8 mouse cellular contexts compared by ENCODE assay signal in the genomic region with DNA sequence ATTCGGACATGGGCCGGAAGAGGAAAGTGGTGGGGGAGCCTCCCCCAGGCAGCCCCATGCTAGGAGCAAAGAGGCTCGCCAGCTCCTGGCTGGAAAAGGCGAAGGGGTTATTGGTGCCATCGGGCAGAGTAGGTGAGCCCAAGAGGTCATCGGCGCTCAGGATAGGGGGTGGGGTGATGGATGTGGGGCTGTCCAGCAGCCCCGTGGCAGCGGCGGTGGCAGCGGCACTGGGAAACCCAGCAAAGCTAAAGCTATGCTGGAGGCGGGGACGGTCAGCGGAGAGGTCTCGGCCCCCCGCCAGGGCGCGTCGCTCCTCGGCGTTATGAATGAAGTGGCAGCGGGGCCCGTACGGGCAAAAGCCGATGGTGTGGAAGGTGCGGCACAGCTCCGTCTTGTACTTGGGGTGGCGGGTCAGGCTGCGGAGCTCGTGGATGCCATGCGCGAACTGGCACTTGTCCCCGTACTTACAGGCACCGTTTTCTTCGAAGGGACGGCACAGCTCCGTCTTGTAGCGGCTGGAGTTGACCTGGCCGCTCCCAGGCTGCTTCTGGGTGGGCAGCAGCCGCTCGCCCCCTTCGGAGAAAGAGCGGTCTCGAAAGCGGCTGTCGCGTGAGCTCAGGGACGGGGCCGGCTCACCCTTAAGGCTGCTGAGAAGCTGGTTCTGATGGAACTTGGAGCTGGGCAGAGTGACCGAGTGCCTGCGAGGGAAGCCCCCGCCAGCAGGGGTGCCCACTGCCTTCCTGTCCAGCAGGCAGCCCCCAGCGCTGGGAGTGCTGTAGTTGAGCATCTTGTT. TPM values are rescaled to one million over a fixed set of nuclear protein-coding genes. Genes with fewer than 3 reads are reported as not detected.
DNase-seq lines count a peak whose midpoint lies in the region; ATAC-seq and TF ChIP-seq lines count a peak whose summit lies in the region.

No protein-coding gene starts in this region.

- no peak for TF ChIP-seq EP300 in ES-Bruce4 (IDR thresholded peaks at IDR 0.05; ENCODE audit: insufficient read depth, low read depth, low read length)
- TF ChIP-seq EP300 in heart, postnatal 0 days (IDR thresholded peaks at IDR 0.05; ENCODE audit: low read depth), result no peak

- H3K4me1 ChIP-seq in ES-Bruce4 (ENCODE audit: control insufficient read depth, insufficient read depth, low read length), result peaks cover 2% of the 10 kb centered on the region
- H3K4me1 ChIP-seq in embryonic facial prominence, embryonic 11.5 days (ENCODE audit: control insufficient read depth, insufficient read depth, low read length), result 0 out of 2 replicates have a peak, but pooled peaks cover 3% of the 10 kb centered on the region
- 0 out of 2 replicates have a peak, but pooled peaks cover 5% of the 10 kb centered on the region for H3K4me1 ChIP-seq in heart, postnatal 0 days (ENCODE audit: control insufficient read depth, insufficient read depth)
- peaks cover 34% of the 10 kb centered on the region for H3K4me1 ChIP-seq in testis, adult 2 months (ENCODE audit: control insufficient read depth, insufficient read depth, low read length)

- no peak for TF ChIP-seq CTCF in ES-Bruce4 (IDR thresholded peaks at IDR 0.05; ENCODE audit: low read depth, low read length)
- no peak for TF ChIP-seq CTCF in heart, postnatal 0 days (IDR thresholded peaks at IDR 0.05; ENCODE audit: low read depth)
- no peak for TF ChIP-seq CTCF in testis, adult 2 months (IDR thresholded peaks at IDR 0.05; ENCODE audit: control insufficient read depth, insufficient read depth, insufficient replicate concordance, low read depth, low read length)

- H3K27me3 ChIP-seq in ES-Bruce4 (ENCODE audit: control insufficient read depth, insufficient read depth, low read length, poor library complexity, severe bottlenecking), result no peaks in the 10 kb centered on the region
- no peaks in the 10 kb centered on the region for H3K27me3 ChIP-seq in embryonic facial prominence, embryonic 11.5 days (ENCODE audit: control insufficient read depth, insufficient read depth, low read length)
- H3K27me3 ChIP-seq in heart, postnatal 0 days (ENCODE audit: control insufficient read depth, insufficient read depth, low read length), result no peaks in the 10 kb centered on the region
- H3K27me3 ChIP-seq in testis, adult 2 months (ENCODE audit: control insufficient read depth, insufficient read depth, low read length), result peaks cover 12% of the 10 kb centered on the region

- DNase-seq in CD4-positive helper T cell, adult 2 months (ENCODE audit: low read depth, low spot score), result peak; percentile 48
- DNase-seq in embryonic facial prominence, embryonic 11.5 days (ENCODE audit: low spot score), result peak; percentile 50
- no peak for DNase-seq in heart, postnatal 0 days (ENCODE audit: low spot score)
- DNase-seq in kidney, postnatal 10 days, result peak; percentile 68

- H3K4me2 ChIP-seq in embryonic facial prominence, embryonic 11.5 days (ENCODE audit: low read depth, low read length), result peak overlapping the region; percentile 96
- H3K4me2 ChIP-seq in heart, postnatal 0 days (ENCODE audit: low read depth, low read length), result peak overlapping the region; percentile 68

- no peak for TF ChIP-seq POLR2A in ES-Bruce4 (IDR thresholded peaks at IDR 0.05; ENCODE audit: insufficient read depth, low read length)
- no peak for TF ChIP-seq POLR2A in testis, adult 2 months (IDR thresholded peaks at IDR 0.05; ENCODE audit: control insufficient read depth, low read depth, low read length)

- 3% methylated on average over 50 of the region's 53 CpGs for WGBS in embryonic facial prominence, embryonic 11.5 days
- WGBS in heart, postnatal 0 days, result 11% methylated on average over 52 of the region's 53 CpGs
- WGBS in macrophage (ENCODE audit: missing documents), result 92% methylated on average over 46 of the region's 53 CpGs

- H3K4me3 ChIP-seq in ES-Bruce4 (ENCODE audit: low read depth, low read length), result peak overlapping the region; percentile 26
- peak overlapping the region; percentile 71 for H3K4me3 ChIP-seq in embryonic facial prominence, embryonic 11.5 days (ENCODE audit: low read depth, low read length)
- H3K4me3 ChIP-seq in heart, postnatal 0 days (ENCODE audit: low read depth, low read length), result peak overlapping the region; percentile 96
- H3K4me3 ChIP-seq in macrophage (ENCODE audit: inconsistent target), result peak overlapping the region; percentile 87; the same call in 1 of the 2 replicates
- peak overlapping the region; percentile 76 for H3K4me3 ChIP-seq in testis, adult 2 months (ENCODE audit: control insufficient read depth, low read depth, low read length)

- peak overlapping the region; percentile 89 for H3K9ac ChIP-seq in ES-Bruce4 (ENCODE audit: low read depth, poor library complexity, severe bottlenecking)
- peak overlapping the region; percentile 98 for H3K9ac ChIP-seq in embryonic facial prominence, embryonic 11.5 days (replicated peaks; ENCODE audit: low read length)
- peak overlapping the region; percentile 96 for H3K9ac ChIP-seq in heart, postnatal 0 days (replicated peaks; ENCODE audit: low read depth, low read length)

- no peak for ATAC-seq in embryonic facial prominence, embryonic 11.5 days (replicated peaks; ENCODE audit: insufficient number of reproducible peaks, low FRiP score, low TSS enrichment, low read depth)
- ATAC-seq in heart, postnatal 0 days (ENCODE audit: insufficient read depth, low read depth), result no peak
- no peak for ATAC-seq in inflammation-experienced regulatory T-cells, adult 6 months

- no peaks in the 10 kb centered on the region for H3K9me3 ChIP-seq in ES-Bruce4 (replicated peaks; ENCODE audit: control insufficient read depth, insufficient read depth, low read length, poor library complexity, severe bottlenecking)
- no peaks in the 10 kb centered on the region for H3K9me3 ChIP-seq in embryonic facial prominence, embryonic 11.5 days (replicated peaks; ENCODE audit: control insufficient read depth, low read length)
- no peaks in the 10 kb centered on the region for H3K9me3 ChIP-seq in heart, postnatal 0 days (replicated peaks; ENCODE audit: control insufficient read depth, low read length)

- H3K79me2 ChIP-seq in macrophage (ENCODE audit: inconsistent target), result peaks cover 35% of the 10 kb centered on the region

- H3K27ac ChIP-seq in ES-Bruce4 (ENCODE audit: insufficient read depth, low read length), result no peak overlapping the region
- H3K27ac ChIP-seq in embryonic facial prominence, embryonic 11.5 days (replicated peaks; ENCODE audit: low read depth, low read length), result peak overlapping the region; percentile 85
- H3K27ac ChIP-seq in heart, postnatal 0 days (ENCODE audit: low read depth), result peak overlapping the region; percentile 97
- H3K27ac ChIP-seq in macrophage, result no peak overlapping the region
- H3K27ac ChIP-seq in testis, adult 2 months (ENCODE audit: control insufficient read depth, insufficient read depth, low read depth, low read length), result no peak overlapping the region

- H3K36me3 ChIP-seq in ES-Bruce4 (ENCODE audit: control insufficient read depth, insufficient read depth, low read length, poor library complexity, severe bottlenecking) (peaks cover 8% of the 10 kb centered on the region; the same call in 1 of the 2 replicates), macrophage (ENCODE audit: inconsistent target) (no peaks in the 10 kb centered on the region; the same call in 1 of the 2 replicates)
- H3K36me3 ChIP-seq in embryonic facial prominence, embryonic 11.5 days (replicated peaks; ENCODE audit: control insufficient read depth, insufficient read depth, low read depth, low read length), result peaks cover 12% of the 10 kb centered on the region
- peaks cover 21% of the 10 kb centered on the region for H3K36me3 ChIP-seq in heart, postnatal 0 days (replicated peaks; ENCODE audit: control insufficient read depth, insufficient read depth, low read length)
- H3K36me3 ChIP-seq in testis, adult 2 months (ENCODE audit: control insufficient read depth, insufficient read depth, low read length), result no peaks in the 10 kb centered on the region

RNA-seq across cellular contexts. Expression of a gene that starts 2.9 kb away (rescaled TPM):
- polyA plus RNA-seq in ES-Bruce4 (2011; ENCODE audit: insufficient read depth, insufficient read length, low read depth, missing spikeins) (71.6 and 75.7 TPM in 2 replicates), macrophage (2018) (99.2 to 134 TPM (median 127 TPM) in 3 replicates)
- 154 and 160 TPM in 2 replicates for polyA plus RNA-seq in embryonic facial prominence, embryonic 11.5 days (2014; fragmentation: Nextera tagmentation; extraction: Ambion mirVana)
- 80.6 and 85.1 TPM in 2 replicates for total RNA-seq in heart, postnatal 0 days (2014; rRNA removed; ENCODE audit: low replicate concordance)
- 60.3 and 69.6 TPM in 2 replicates for polyA plus RNA-seq in heart, postnatal 0 days (2015; fragmentation: Nextera tagmentation; extraction: Ambion mirVana)
- 100 to 1,000 TPM in 6 of 26 experiments, 10 to 100 TPM in 19, 1 to 10 TPM in 1; 6.7 to 210 (median 76.2) TPM for total RNA-seq in macrophage (2018; cell fraction: chromatin; rRNA removed)
- total RNA-seq in macrophage (2018; cell fraction: cytosol; rRNA removed), result 100 to 1,000 TPM in 24 of 26 experiments, 10 to 100 TPM in 2; 33.3 to 619 (median 245) TPM
- 100 to 1,000 TPM in 23 of 26 experiments, 10 to 100 TPM in 3; 53.7 to 541 (median 230) TPM for total RNA-seq in macrophage (2018; cell fraction: nucleus; rRNA removed)
- 28.4 and 33.0 TPM in 2 replicates for polyA plus RNA-seq in testis, adult 2 months (2012; rRNA removed)
- polyA plus RNA-seq in inflammation-experienced regulatory T-cells, adult 6 months (2017; shearing (Covaris generic)), result 100 to 1,000 TPM; 109 to 177 (median 123) TPM

Comparison
In these comparisons a context has a peak if more than half of its experiments do, and no peak if none do; other contexts are left out.
1. H3K27ac ChIP-seq: peak in embryonic facial prominence, embryonic 11.5 days (single experiment) and heart, postnatal 0 days (single experiment); none in ES-Bruce4 (single experiment), macrophage (single experiment) and testis, adult 2 months (single experiment).
2. H3K4me3 ChIP-seq: peak in every context shown above with its lines; median percentile 96 in heart, postnatal 0 days; 87 in macrophage; 76 in testis, adult 2 months; 71 in embryonic facial prominence, embryonic 11.5 days; 26 in ES-Bruce4.
3. Peak in every context shown above with its lines, with median percentiles within 50 percentile points of each other: H3K9ac ChIP-seq.